Mouse (Mus musculus) v-Abl transformed pro-B cells (cell line): Measurements from ENCODE around the gene Mettl14.

Experiments
- in situ Hi-C, 2 experiments: fragments of 400-800 bp; cut with MboI; formaldehyde crosslinking; loops; one replicate each; pipeline ENCODE4 v1.15.1; 2025; ENCODE audit not compliant: unreplicated experiment in 2 of 2

The Mettl14 gene

GRCm38 (mm10) chr3:123370927-123371326 lies 15.0 kb downstream of the Mettl14 start:
- in situ Hi-C loops = loop anchor here (25.0 kb wide), 1 partner anchor 434 kb away; no protein-coding TSS in a partner anchor

- in situ Hi-C loops = loop anchor here (25.0 kb wide), 1 partner anchor 432 kb away; no protein-coding TSS in a partner anchor
Measured at GRCm38 (mm10) chr3:123369161-123369560, 16.7 kb downstream of the Mettl14 start.

GRCm38 (mm10) chr3:123366820-123367219 lies 19.1 kb downstream of the Mettl14 start:
- in situ Hi-C loops = loop anchor here (25.0 kb wide), 1 partner anchor 430 kb away; no protein-coding TSS in a partner anchor

- in situ Hi-C loops = loop anchor here (10.0 to 25.0 kb wide), 3 partner anchors 148 to 419 kb away; no protein-coding TSS in a partner anchor
Measured at GRCm38 (mm10) chr3:123356377-123356991, 29.4 kb downstream of the Mettl14 start.

- in situ Hi-C loops = loop anchor here (10.0 to 25.0 kb wide), 3 partner anchors 150 to 417 kb away; no protein-coding TSS in a partner anchor
Measured at GRCm38 (mm10) chr3:123354388-123354787, 31.5 kb downstream of the Mettl14 start.

GRCm38 (mm10) chr3:123353661-123354060 lies 32.2 kb downstream of the Mettl14 start:
- in situ Hi-C loops = loop anchor here (10.0 to 25.0 kb wide), 3 partner anchors 151 to 416 kb away; no protein-coding TSS in a partner anchor

GRCm38 (mm10) chr3:123353183-123353582 lies 32.7 kb downstream of the Mettl14 start:
- in situ Hi-C loops = loop anchor here (10.0 to 25.0 kb wide), 3 partner anchors 152 to 416 kb away; no protein-coding TSS in a partner anchor

GRCm38 (mm10) chr3:123351519-123351918 lies 34.4 kb downstream of the Mettl14 start:
- in situ Hi-C loops = loop anchor here (10.0 to 25.0 kb wide), 3 partner anchors 153 to 414 kb away; no protein-coding TSS in a partner anchor

- in situ Hi-C loops = loop anchor here (10.0 to 25.0 kb wide), 3 partner anchors 154 to 413 kb away; no protein-coding TSS in a partner anchor
Measured at GRCm38 (mm10) chr3:123350602-123351001, 35.3 kb downstream of the Mettl14 start.

GRCm38 (mm10) chr3:123348080-123348802 lies 37.7 kb downstream of the Mettl14 start:
- in situ Hi-C loops = no loop called here

- in situ Hi-C loops = no loop called here
Measured at GRCm38 (mm10) chr3:123343690-123344089, 42.2 kb downstream of the Mettl14 start.

GRCm38 (mm10) chr3:123341049-123341448 lies 44.9 kb downstream of the Mettl14 start:
- in situ Hi-C loops = no loop called here

GRCm38 (mm10) chr3:123338666-123339195 lies 47.2 kb downstream of the Mettl14 start:
- in situ Hi-C loops = no loop called here

GRCm38 (mm10) chr3:123337853-123338252 lies 48.1 kb downstream of the Mettl14 start:
- in situ Hi-C loops = no loop called here

- in situ Hi-C loops = no loop called here
Measured at GRCm38 (mm10) chr3:123336951-123337350, 49.0 kb downstream of the Mettl14 start.

GRCm38 (mm10) chr3:123336455-123336854 lies 49.5 kb downstream of the Mettl14 start:
- in situ Hi-C loops = no loop called here

- in situ Hi-C loops = no loop called here
Measured at GRCm38 (mm10) chr3:123335480-123335879, 50.4 kb downstream of the Mettl14 start.

GRCm38 (mm10) chr3:123334947-123335346 lies 51.0 kb downstream of the Mettl14 start:
- in situ Hi-C loops = no loop called here

- in situ Hi-C loops = no loop called here
Measured at GRCm38 (mm10) chr3:123333055-123333424, 52.9 kb downstream of the Mettl14 start.

- in situ Hi-C loops = no loop called here
Measured at GRCm38 (mm10) chr3:123332330-123333054, 53.4 kb downstream of the Mettl14 start.
